Mouse (Mus musculus): ENCODE results near the gene Tango2. TPM values are rescaled to one million over a fixed set of nuclear protein-coding genes. Genes with fewer than 3 reads are reported as not detected.

The Tango2 gene
- total RNA-seq, 2 experiments from 2014 or later = 115 to 121 TPM

GRCm38 (mm10) chr16:18383756-18384155, 35.9 kb upstream of the Tango2 start:
- no peak for DNase-seq (ENCODE audit: extremely low spot score in 1 of 2, low spot score in 1 of 2)

GRCm38 (mm10) chr16:18383045-18383726, 35.3 kb upstream of the Tango2 start:
- no peak for DNase-seq (ENCODE audit: extremely low spot score in 1 of 2, low spot score in 1 of 2)

- no peak for DNase-seq (ENCODE audit: extremely low spot score in 1 of 2, low spot score in 1 of 2)
Observed at GRCm38 (mm10) chr16:18381621-18382258, 33.8 kb upstream of the Tango2 start.

- no peak for DNase-seq (ENCODE audit: extremely low spot score in 1 of 2, low spot score in 1 of 2)
Observed at GRCm38 (mm10) chr16:18380495-18381063, 32.7 kb upstream of the Tango2 start.

GRCm38 (mm10) chr16:18379338-18380001, 31.6 kb upstream of the Tango2 start:
- DNase-seq (ENCODE audit: extremely low spot score in 1 of 2, low spot score in 1 of 2) = no peak

GRCm38 (mm10) chr16:18378489-18378888, 30.6 kb upstream of the Tango2 start:
- DNase-seq (ENCODE audit: extremely low spot score in 1 of 2, low spot score in 1 of 2) = no peak

GRCm38 (mm10) chr16:18377203-18377602, 29.3 kb upstream of the Tango2 start:
- no peak for DNase-seq (ENCODE audit: extremely low spot score in 1 of 2, low spot score in 1 of 2)

- no peak for DNase-seq (ENCODE audit: extremely low spot score in 1 of 2, low spot score in 1 of 2)
Observed at GRCm38 (mm10) chr16:18376297-18376954, 28.5 kb upstream of the Tango2 start.

- no peak for DNase-seq (ENCODE audit: extremely low spot score in 1 of 2, low spot score in 1 of 2)
Observed at GRCm38 (mm10) chr16:18373632-18374031, 25.7 kb upstream of the Tango2 start.

- DNase-seq (ENCODE audit: extremely low spot score in 1 of 2, low spot score in 1 of 2) = no peak
Observed at GRCm38 (mm10) chr16:18370197-18370596, 22.3 kb upstream of the Tango2 start.

GRCm38 (mm10) chr16:18366849-18367248, 18.9 kb upstream of the Tango2 start:
- no peak for DNase-seq (ENCODE audit: extremely low spot score in 1 of 2, low spot score in 1 of 2)

GRCm38 (mm10) chr16:18362948-18363347, 15.0 kb upstream of the Tango2 start:
- no peak for DNase-seq (ENCODE audit: extremely low spot score in 1 of 2, low spot score in 1 of 2)

GRCm38 (mm10) chr16:18360151-18360805, 12.4 kb upstream of the Tango2 start:
- DNase-seq (ENCODE audit: extremely low spot score in 1 of 2, low spot score in 1 of 2) = no peak

GRCm38 (mm10) chr16:18357977-18358376, 10.1 kb upstream of the Tango2 start:
- no peak for DNase-seq (ENCODE audit: extremely low spot score in 1 of 2, low spot score in 1 of 2)

GRCm38 (mm10) chr16:18356961-18357360, 9.1 kb upstream of the Tango2 start:
- no peak for DNase-seq (ENCODE audit: extremely low spot score in 1 of 2, low spot score in 1 of 2)

GRCm38 (mm10) chr16:18353106-18353505, 5.2 kb upstream of the Tango2 start:
- no peak for DNase-seq (ENCODE audit: extremely low spot score in 1 of 2, low spot score in 1 of 2)

- peak in 1 of 2 experiments; percentile 49 for DNase-seq (ENCODE audit: extremely low spot score in 1 of 2, low spot score in 1 of 2)
Observed at GRCm38 (mm10) chr16:18351313-18352055, 3.6 kb upstream of the Tango2 start.

- no peak for DNase-seq (ENCODE audit: extremely low spot score in 1 of 2, low spot score in 1 of 2)
Observed at GRCm38 (mm10) chr16:18349761-18350325, 1.9 kb upstream of the Tango2 start.

- no peak for DNase-seq (ENCODE audit: extremely low spot score in 1 of 2, low spot score in 1 of 2)
Observed at GRCm38 (mm10) chr16:18348601-18349175, 785 bp upstream of the Tango2 start.
